Mouse (Mus musculus) kidney, embryonic 16.5 days (tissue): ENCODE data around the gene Fam102b. TPM values are rescaled to one million over a fixed set of nuclear protein-coding genes. Genes with fewer than 3 reads are reported as not detected.

Source experiments
- ATAC-seq: fragments of 200-750 bp; cut with Nextera tagmentation; 2 replicates; pipeline ENCODE4 v1.8.0; 2017; ENCODE audit warnings: moderate TSS enrichment; ENCODE audit not compliant: low FRiP score, low TSS enrichment
- H3K27ac ChIP-seq: fragments of 300-500 bp; sonication (generic); 2 replicates; pipeline ENCODE4 v1.5.1; 2014; ENCODE audit warnings: low read length
- H3K27me3 ChIP-seq: fragments of 300-500 bp; sonication (generic); 2 replicates; pipeline ENCODE4 v1.6.1; 2014; ENCODE audit warnings: low read length, control low read depth, mixed read lengths; ENCODE audit not compliant: insufficient read depth
- H3K36me3 ChIP-seq: fragments of 300-500 bp; sonication (generic); 2 replicates; pipeline ENCODE4 v1.6.1; 2014; ENCODE audit warnings: low read length, control low read depth, mixed read lengths; ENCODE audit not compliant: insufficient read depth
- H3K4me1 ChIP-seq: fragments of 300-500 bp; sonication (generic); 2 replicates; pipeline ENCODE4 v1.6.1; 2014; ENCODE audit warnings: low read length, control low read depth, mixed read lengths; ENCODE audit not compliant: insufficient read depth
- H3K4me2 ChIP-seq: fragments of 300-500 bp; sonication (generic); replicated peaks from 2 replicates; pipeline ENCODE4 v1.6.1; 2014; ENCODE audit warnings: low read depth, low read length
- H3K4me3 ChIP-seq: fragments of 300-500 bp; sonication (generic); 2 replicates; pipeline ENCODE4 v1.5.1; 2014; ENCODE audit warnings: mild to moderate bottlenecking, low read length
- H3K9ac ChIP-seq: fragments of 300-500 bp; sonication (generic); replicated peaks from 2 replicates; pipeline ENCODE4 v1.6.1; 2014; ENCODE audit warnings: low read length
- H3K9me3 ChIP-seq: fragments of 300-500 bp; sonication (generic); 2 replicates; pipeline ENCODE4 v1.6.1; 2016; ENCODE audit warnings: low read length, control low read depth
- whole genome bisulfite sequencing: fragments of 180-500 bp; shearing (Covaris S2); extraction: QIAGEN DNeasy Blood & Tissue Kit; methylation state at CpG from one replicate; pipeline ENCODE4 v1.1.7; 2014; 5-methylcytosine and 5-hydroxymethylcytosine counted together
- polyA plus RNA-seq: library from polyadenylated mRNA; unstranded; fragments of >200 nt; fragmentation: Nextera tagmentation; extraction: Ambion mirVana; gene quantifications from 2 replicates; pipeline ENCODE4 v1.2.1, GENCODE M21; 2015

Gene Fam102b
- polyA plus RNA-seq, 1 experiment from 2014 or later = 4.1 TPM

DNA sequence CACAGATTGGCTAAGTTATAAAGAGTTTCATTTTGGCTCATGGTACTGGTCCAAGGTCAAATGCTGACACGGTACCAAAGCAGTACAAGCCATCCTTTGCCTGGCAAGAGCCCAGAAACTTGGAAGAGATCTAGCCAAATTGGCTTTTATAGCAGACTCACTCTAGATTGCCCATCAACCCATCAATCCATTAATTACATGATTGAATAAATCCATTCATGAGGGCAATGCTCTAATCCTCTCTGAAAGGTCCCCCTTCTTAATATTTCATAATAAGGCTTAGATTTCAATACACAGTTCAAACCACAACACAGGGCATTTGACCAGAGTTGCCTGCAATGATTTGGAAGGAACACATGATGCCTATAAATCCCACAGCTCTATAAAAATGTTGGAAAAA lies 7.0 kb upstream of the Fam102b start:
- WGBS = 88% methylated on average over 1 of the region's 1 CpGs
- Histone ChIP-seq H3K9me3 (peaks cover 4% of the 10 kb centered on the region; the same call in 1 of the 2 replicates), H3K9ac (no peak overlapping the region), H3K27me3 (no peaks in the 10 kb centered on the region), H3K4me3 (no peak overlapping the region), H3K36me3 (no peaks in the 10 kb centered on the region), H3K4me1 (peaks cover 6% of the 10 kb centered on the region; the same call in 1 of the 2 replicates), H3K4me2 (no peak overlapping the region), H3K27ac (no peak overlapping the region)
- ATAC-seq = no peak

- H3K36me3 ChIP-seq = no peaks in the 10 kb centered on the region
- H3K9ac ChIP-seq = no peak overlapping the region
- no peak overlapping the region for H3K4me3 ChIP-seq
- no peak overlapping the region for H3K4me2 ChIP-seq
- H3K27me3 ChIP-seq = no peaks in the 10 kb centered on the region
- H3K27ac ChIP-seq = no peak overlapping the region
- peaks cover 10% of the 10 kb centered on the region; the same call in 1 of the 2 replicates for H3K4me1 ChIP-seq
- whole genome bisulfite sequencing = 49% methylated on average over 2 of the region's 2 CpGs
- ATAC-seq = no peak
- peaks cover 4% of the 10 kb centered on the region; the same call in 1 of the 2 replicates for H3K9me3 ChIP-seq
These were observed 4.9 kb upstream of the Fam102b start for GRCm38 (mm10) chr3:109032306-109032705.

GRCm38 (mm10) chr3:109031626-109032025 lies 4.2 kb upstream of the Fam102b start:
- no peak overlapping the region for H3K4me2 ChIP-seq
- H3K9me3 ChIP-seq = peaks cover 4% of the 10 kb centered on the region; the same call in 1 of the 2 replicates
- H3K9ac ChIP-seq = no peak overlapping the region
- peaks cover 13% of the 10 kb centered on the region for H3K4me1 ChIP-seq
- H3K36me3 ChIP-seq = no peaks in the 10 kb centered on the region
- no peak overlapping the region for H3K27ac ChIP-seq
- 78% methylated on average over 3 of the region's 3 CpGs for WGBS
- no peak overlapping the region for H3K4me3 ChIP-seq
- no peaks in the 10 kb centered on the region for H3K27me3 ChIP-seq
- no peak for ATAC-seq

DNA sequence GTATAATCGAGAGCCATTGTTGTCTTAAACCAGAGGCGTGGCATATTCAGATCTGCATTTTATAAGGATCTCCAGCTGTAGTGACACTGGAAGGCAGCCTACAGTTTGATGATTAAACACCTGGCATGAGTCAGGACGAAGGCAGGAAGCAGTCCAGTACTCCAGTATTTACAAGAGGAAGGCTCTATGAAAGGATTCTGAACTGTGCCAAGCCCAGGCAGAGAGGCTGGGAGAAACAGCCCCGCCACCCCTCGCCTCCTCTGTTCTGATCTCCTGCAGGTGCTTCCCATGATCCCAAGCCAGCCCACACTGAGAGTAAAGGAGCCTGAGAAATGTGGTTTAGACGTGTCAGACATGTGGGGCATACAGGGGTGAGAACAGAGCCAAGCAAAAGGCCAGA lies 3.4 kb upstream of the Fam102b start:
- ATAC-seq = peak; percentile 25
- Histone ChIP-seq H3K27me3 (no peaks in the 10 kb centered on the region), H3K4me3 (no peak overlapping the region), H3K9me3 (peaks cover 4% of the 10 kb centered on the region; the same call in 1 of the 2 replicates), H3K9ac (no peak overlapping the region), H3K4me2 (no peak overlapping the region), H3K4me1 (peaks cover 18% of the 10 kb centered on the region), H3K36me3 (no peaks in the 10 kb centered on the region), H3K27ac (no peak overlapping the region)
- 55% methylated on average over 6 of the region's 6 CpGs for WGBS

GRCm38 (mm10) chr3:109029661-109030060 lies 2.3 kb upstream of the Fam102b start:
- H3K27me3 ChIP-seq = no peaks in the 10 kb centered on the region
- no peak overlapping the region for H3K27ac ChIP-seq
- H3K9me3 ChIP-seq = peaks cover 4% of the 10 kb centered on the region; the same call in 1 of the 2 replicates
- no peaks in the 10 kb centered on the region for H3K36me3 ChIP-seq
- 46% methylated on average over 5 of the region's 5 CpGs for WGBS
- H3K4me3 ChIP-seq = no peak overlapping the region
- peaks cover 21% of the 10 kb centered on the region for H3K4me1 ChIP-seq
- ATAC-seq = no peak
- no peak overlapping the region for H3K4me2 ChIP-seq
- no peak overlapping the region for H3K9ac ChIP-seq

- WGBS = 0% methylated on average over 50 of the region's 51 CpGs
- Histone ChIP-seq H3K9me3 (no peaks in the 10 kb centered on the region), H3K4me1 (peaks cover 21% of the 10 kb centered on the region), H3K27ac (peak overlapping the region; percentile 41), H3K9ac (peak overlapping the region; percentile 88), H3K36me3 (no peaks in the 10 kb centered on the region), H3K27me3 (no peaks in the 10 kb centered on the region), H3K4me2 (peak overlapping the region; percentile 81), H3K4me3 (peak overlapping the region; percentile 73)
- ATAC-seq = peak; percentile 84
These were observed 376 bp downstream of the Fam102b start for GRCm38 (mm10) chr3:109026991-109027470.

- ATAC-seq = 0 out of 2 replicates have a peak, but pooled peaks have one; percentile 21
- H3K4me3 ChIP-seq = peak overlapping the region; percentile 73
- no peaks in the 10 kb centered on the region for H3K9me3 ChIP-seq
- 5% methylated on average over 15 of the region's 15 CpGs for WGBS
- peak overlapping the region; percentile 81 for H3K4me2 ChIP-seq
- no peaks in the 10 kb centered on the region for H3K27me3 ChIP-seq
- peak overlapping the region; percentile 41 for H3K27ac ChIP-seq
- peak overlapping the region; percentile 88 for H3K9ac ChIP-seq
- H3K36me3 ChIP-seq = no peaks in the 10 kb centered on the region
- peaks cover 21% of the 10 kb centered on the region for H3K4me1 ChIP-seq
These were observed 881 bp downstream of the Fam102b start for GRCm38 (mm10) chr3:109026462-109026990.

DNA sequence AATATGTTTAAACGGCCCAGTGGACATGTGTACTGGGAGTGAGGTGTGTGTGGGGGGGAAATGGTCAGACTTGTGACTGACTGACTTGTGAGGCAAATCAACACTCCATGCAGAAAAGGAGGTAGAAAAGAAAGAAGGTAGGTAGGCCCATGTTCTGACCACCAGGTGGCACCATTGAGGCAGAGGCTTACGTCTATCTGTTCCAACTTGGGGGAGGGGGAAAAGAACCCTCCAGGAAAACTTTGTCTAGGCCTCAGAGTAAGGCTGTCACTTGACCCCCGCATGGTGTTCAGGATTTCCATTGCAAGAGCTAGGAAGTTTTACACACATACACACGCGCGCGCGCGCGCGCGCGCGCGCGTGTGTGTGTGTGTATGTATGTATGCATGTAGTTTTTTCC lies 1.8 kb downstream of the Fam102b start:
- peak overlapping the region; percentile 81 for H3K4me2 ChIP-seq
- no peaks in the 10 kb centered on the region for H3K9me3 ChIP-seq
- 15% methylated on average over 16 of the region's 16 CpGs for WGBS
- H3K9ac ChIP-seq = peak overlapping the region; percentile 38; the same call in 1 of the 2 replicates
- no peak overlapping the region for H3K27ac ChIP-seq
- H3K4me3 ChIP-seq = peak overlapping the region; percentile 73
- peak; percentile 32 for ATAC-seq
- no peaks in the 10 kb centered on the region for H3K27me3 ChIP-seq
- no peaks in the 10 kb centered on the region for H3K36me3 ChIP-seq
- peaks cover 21% of the 10 kb centered on the region for H3K4me1 ChIP-seq

GRCm38 (mm10) chr3:109023066-109023465 lies 4.3 kb downstream of the Fam102b start:
- Histone ChIP-seq H3K4me2 (no peak overlapping the region), H3K4me1 (peaks cover 18% of the 10 kb centered on the region), H3K27me3 (no peaks in the 10 kb centered on the region), H3K9ac (no peak overlapping the region), H3K27ac (no peak overlapping the region), H3K4me3 (no peak overlapping the region), H3K36me3 (no peaks in the 10 kb centered on the region), H3K9me3 (no peaks in the 10 kb centered on the region)
- WGBS = 78% methylated on average over 8 of the region's 8 CpGs
- ATAC-seq = no peak

DNA sequence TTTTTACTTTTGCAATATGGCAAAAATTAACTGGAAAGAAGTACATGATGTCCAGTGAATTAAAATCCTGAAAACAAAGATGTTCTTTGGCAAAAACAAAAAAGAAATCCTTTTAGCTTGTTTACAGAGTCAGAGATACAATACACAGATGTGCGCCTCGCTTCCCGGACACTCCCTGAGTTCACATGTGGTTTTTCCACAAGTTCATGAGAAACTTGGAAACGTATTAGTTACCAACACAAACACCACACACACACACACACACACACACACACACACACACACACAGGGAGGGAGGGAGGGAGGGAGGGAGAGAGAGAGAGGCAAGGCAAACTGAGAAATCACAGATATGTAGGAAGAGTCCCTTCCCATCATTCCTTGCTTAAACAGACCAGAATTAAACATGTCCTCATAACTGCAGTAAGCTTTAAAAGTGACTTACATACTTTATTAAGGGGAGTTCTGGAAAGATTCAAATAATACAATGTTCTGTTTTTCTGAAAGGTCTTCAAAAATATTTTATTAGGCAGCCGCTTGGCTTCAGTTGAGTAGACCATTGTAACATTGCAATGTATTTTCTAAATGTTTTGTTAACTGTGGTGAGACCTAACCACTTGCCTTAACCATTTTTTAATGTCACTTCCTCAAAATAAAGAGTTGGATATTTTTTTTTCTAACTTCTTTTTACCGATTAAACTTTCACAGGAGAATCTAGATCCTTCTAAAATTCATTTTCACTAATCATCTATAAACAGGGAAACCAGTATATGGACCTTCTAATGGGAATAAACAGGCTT lies 5.5 kb downstream of the Fam102b start:
- ATAC-seq = no peak
- 78% methylated on average over 6 of the region's 6 CpGs for WGBS
- H3K27ac ChIP-seq = no peak overlapping the region
- H3K27me3 ChIP-seq = no peaks in the 10 kb centered on the region
- H3K36me3 ChIP-seq = no peaks in the 10 kb centered on the region
- H3K4me2 ChIP-seq = no peak overlapping the region
- no peak overlapping the region for H3K9ac ChIP-seq
- peaks cover 15% of the 10 kb centered on the region for H3K4me1 ChIP-seq
- no peaks in the 10 kb centered on the region for H3K9me3 ChIP-seq
- no peak overlapping the region for H3K4me3 ChIP-seq
